Mouse (Mus musculus) liver, adult 2 months (tissue): ENCODE results near the gene Gart. TPM values are rescaled to one million over a fixed set of nuclear protein-coding genes. Genes with fewer than 3 reads are reported as not detected.
A peak's percentile ranks its signal among the peaks of the same experiment; 100 is the strongest.

Source experiments
- DNase-seq: peaks from one replicate; pipeline ENCODE4 v3.0.0-alpha.2; 2011; ENCODE audit warnings: low read depth, low spot score; ENCODE audit errors: extremely low read depth
- H3K27ac ChIP-seq: fragments of 200-500 bp; replicated peaks from 2 replicates; pipeline ENCODE4 v1.5.1; 2012; ENCODE audit warnings: low read depth, mild to moderate bottlenecking, control low read depth, inconsistent platforms, low read length; ENCODE audit not compliant: insufficient read depth
- H3K27me3 ChIP-seq: fragments of 200-500 bp; 2 replicates; pipeline ENCODE4 v1.6.1; 2012; ENCODE audit warnings: mild to moderate bottlenecking, moderate library complexity, low read length, inconsistent platforms; ENCODE audit not compliant: control insufficient read depth, insufficient read depth
- H3K36me3 ChIP-seq: fragments of 200-500 bp; 2 replicates; pipeline ENCODE4 v1.6.1; 2012; ENCODE audit warnings: low read length, inconsistent platforms; ENCODE audit not compliant: control insufficient read depth, insufficient read depth
- H3K4me1 ChIP-seq: fragments of 200-500 bp; 2 replicates; pipeline ENCODE4 v1.6.1; 2011; ENCODE audit warnings: low read length; ENCODE audit not compliant: control insufficient read depth, insufficient read depth
- H3K4me3 ChIP-seq: fragments of 200-500 bp; 2 replicates; pipeline ENCODE4 v1.5.1; 2011; ENCODE audit warnings: low read depth, mild to moderate bottlenecking, control low read depth, low read length, moderate library complexity; ENCODE audit not compliant: insufficient read depth
- H3K79me2 ChIP-seq: fragments of 200-500 bp; 2 replicates; pipeline ENCODE4 v1.6.1; 2012; ENCODE audit warnings: inconsistent platforms, mild to moderate bottlenecking, low read length, moderate library complexity; ENCODE audit not compliant: control insufficient read depth, insufficient read depth
- H3K9ac ChIP-seq: fragments of 200-500 bp; 2 replicates; pipeline ENCODE4 v1.6.1; 2012; ENCODE audit warnings: low read depth, mild to moderate bottlenecking, control low read depth, inconsistent platforms, low read length
- CTCF ChIP-seq: fragments of 200-500 bp; IDR thresholded peaks from 2 replicates; pipeline ENCODE4 v1.5.1; 2011; ENCODE audit warnings: low read depth, low read length, control low read depth
- POLR2A ChIP-seq: fragments of 200-500 bp; IDR thresholded peaks from 2 replicates; pipeline ENCODE4 v1.6.1; 2011; ENCODE audit warnings: low read length, control low read depth; ENCODE audit not compliant: insufficient read depth; ENCODE audit errors: extremely low read depth
- WGBS: fragments of 180-500 bp; shearing (Covaris S2); methylation state at CpG from one replicate; pipeline ENCODE4 v1.1.7; 2018; 5-methylcytosine and 5-hydroxymethylcytosine counted together
- polyA plus RNA-seq: library from polyadenylated mRNA; depleted of rRNA; stranded (reverse); fragments of >200 nt; gene quantifications from 2 replicates; pipeline ENCODE4 v1.2.3, GENCODE M21; 2012
- total RNA-seq: library from RNA; depleted of rRNA; stranded (reverse); fragments of >200 nt; gene quantifications from 2 replicates; pipeline ENCODE4 v1.2.3, GENCODE M21; 2014

Gene Gart
- total and polyA plus RNA-seq, 2 experiments, result 21.3 to 25.0 TPM

DNA sequence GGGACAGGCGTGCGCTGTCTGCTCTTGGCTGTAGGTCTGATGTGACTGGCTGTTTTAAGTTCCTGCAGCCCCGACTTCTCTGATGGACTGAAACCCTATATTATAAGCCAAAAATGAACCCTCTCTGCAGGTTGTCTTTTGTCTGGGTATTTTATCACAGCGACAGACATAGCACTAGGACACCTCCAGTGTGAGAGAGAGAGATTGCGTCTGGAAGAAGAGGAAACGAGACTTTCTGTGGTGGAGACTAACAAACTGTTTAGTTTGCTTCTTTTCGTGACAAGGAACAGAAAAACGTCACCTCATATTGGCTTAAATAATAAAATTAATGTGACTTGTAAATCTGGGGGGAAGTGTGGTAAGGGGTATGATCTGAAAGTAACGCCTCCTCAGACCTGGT, 45.1 kb downstream of the Gart start:
- H3K9ac ChIP-seq, result no peak overlapping the region
- no peak overlapping the region for H3K4me3 ChIP-seq
- H3K4me1 ChIP-seq, result peaks cover 3% of the 10 kb centered on the region
- H3K27me3 ChIP-seq, result no peaks in the 10 kb centered on the region; the same call in 1 of the 2 replicates
- no peak overlapping the region for H3K27ac ChIP-seq
- H3K79me2 ChIP-seq, result peaks cover 5% of the 10 kb centered on the region
- 79% methylated on average over 9 of the region's 9 CpGs for WGBS
- no peak for DNase-seq
- no peak for TF ChIP-seq CTCF
- TF ChIP-seq POLR2A, result no peak
- H3K36me3 ChIP-seq, result no peaks in the 10 kb centered on the region

- H3K4me3 ChIP-seq, result no peak overlapping the region
- H3K36me3 ChIP-seq, result no peaks in the 10 kb centered on the region
- H3K27me3 ChIP-seq, result no peaks in the 10 kb centered on the region; the same call in 1 of the 2 replicates
- peaks cover 5% of the 10 kb centered on the region for H3K79me2 ChIP-seq
- H3K4me1 ChIP-seq, result peaks cover 7% of the 10 kb centered on the region
- H3K27ac ChIP-seq, result no peak overlapping the region
- 60% methylated on average over 4 of the region's 4 CpGs for WGBS
- no peak for TF ChIP-seq POLR2A
- TF ChIP-seq CTCF, result no peak
- DNase-seq, result no peak
- no peak overlapping the region for H3K9ac ChIP-seq
These were observed 45.7 kb downstream of the Gart start for GRCm38 (mm10) chr16:91601081-91601480.

DNA sequence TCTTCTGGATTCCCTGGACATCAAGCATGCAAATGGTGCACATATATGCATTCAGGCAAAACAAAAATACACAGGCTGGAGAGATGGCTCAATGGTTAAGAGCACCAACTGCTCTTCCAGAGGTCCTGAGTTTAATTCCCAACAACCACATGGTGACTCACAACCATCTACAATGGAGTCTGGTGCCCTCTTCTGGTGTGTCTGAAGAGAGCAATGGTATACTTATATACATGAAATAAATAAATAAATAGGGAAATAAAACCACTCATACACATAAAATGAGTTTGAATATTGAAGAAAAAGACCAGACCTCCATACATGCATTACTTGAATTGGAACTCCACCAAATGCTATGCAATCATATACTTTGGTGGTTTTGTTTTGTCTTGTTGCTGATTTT, 47.5 kb downstream of the Gart start:
- H3K79me2 ChIP-seq, result peaks cover 14% of the 10 kb centered on the region
- peaks cover 7% of the 10 kb centered on the region for H3K4me1 ChIP-seq
- no peak overlapping the region for H3K27ac ChIP-seq
- no peak overlapping the region for H3K9ac ChIP-seq
- no peak for TF ChIP-seq POLR2A
- no peak for TF ChIP-seq CTCF
- H3K4me3 ChIP-seq, result no peak overlapping the region
- DNase-seq, result peak; percentile 35
- H3K27me3 ChIP-seq, result no peaks in the 10 kb centered on the region; the same call in 1 of the 2 replicates
- H3K36me3 ChIP-seq, result no peaks in the 10 kb centered on the region

GRCm38 (mm10) chr16:91597672-91598010, 49.1 kb downstream of the Gart start, which contains the start of gene Tmem50b:
Gene Tmem50b (minus strand): TSS chr16:91597800.
- Histone ChIP-seq H3K9ac (peak within 1 kb of the TSS; percentile 80), H3K4me3 (peak within 1 kb of the TSS; percentile 85), H3K27me3 (no peaks in the 10 kb centered on the region), H3K79me2 (peaks cover 19% of the 10 kb centered on the region), H3K4me1 (peaks cover 7% of the 10 kb centered on the region), H3K36me3 (no peaks in the 10 kb centered on the region), H3K27ac (peak within 1 kb of the TSS; percentile 60)
- WGBS, result under 1% methylated on average over 34 of the region's 34 CpGs
- DNase-seq, result peak; percentile 88
- TF ChIP-seq CTCF, result no peak
- TF ChIP-seq POLR2A, result no peak

DNA sequence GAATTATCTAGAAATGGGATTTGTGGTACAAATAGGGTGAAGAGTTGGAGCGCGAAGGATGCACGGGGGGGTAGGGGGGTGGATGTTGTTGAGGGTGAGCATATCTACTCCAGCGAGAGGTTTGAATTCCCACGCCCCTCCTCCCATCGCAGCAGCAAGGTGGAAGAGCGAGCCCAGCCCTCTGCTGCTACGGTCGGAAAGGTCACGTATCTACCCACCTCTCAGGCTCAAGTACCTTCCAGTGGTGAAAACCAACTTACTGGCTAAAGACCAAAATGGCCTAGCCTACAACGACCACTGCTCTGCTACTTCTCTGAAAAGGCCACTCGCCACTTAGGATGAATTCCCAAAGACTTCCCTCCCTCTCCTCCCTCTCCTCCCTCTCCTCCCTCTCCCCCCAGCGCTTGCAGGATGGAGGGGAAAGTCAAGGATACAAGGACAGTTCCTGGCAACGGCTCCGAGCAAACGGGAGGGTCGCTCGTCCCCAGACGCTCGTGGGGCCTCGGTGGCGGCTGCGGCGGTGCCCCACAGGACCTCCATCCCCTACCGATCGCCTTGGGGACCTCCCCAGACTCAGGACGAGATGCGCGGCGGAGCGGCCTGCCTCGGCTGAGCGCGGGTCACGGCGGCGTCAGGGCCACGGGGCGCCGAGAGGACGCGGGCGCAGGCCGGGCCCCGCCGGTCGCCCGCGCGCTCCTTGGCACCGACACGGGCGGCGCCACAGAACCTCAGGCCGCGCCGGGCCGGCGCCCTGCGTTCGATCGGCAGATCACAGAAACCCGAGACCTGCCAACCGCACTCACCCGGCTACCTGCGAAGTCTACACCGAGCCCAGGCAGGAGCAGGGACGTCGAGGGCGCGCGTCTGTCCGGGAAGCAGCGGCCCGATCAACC, 49.7 kb downstream of the Gart start:
- peak overlapping the region; percentile 60 for H3K27ac ChIP-seq

GRCm38 (mm10) chr16:91596397-91596778, 50.4 kb downstream of the Gart start:
- H3K79me2 ChIP-seq, result peaks cover 31% of the 10 kb centered on the region
- no peak overlapping the region for H3K4me3 ChIP-seq
- H3K27ac ChIP-seq, result no peak overlapping the region
- WGBS, result 21% methylated on average over 9 of the region's 9 CpGs
- peaks cover 7% of the 10 kb centered on the region for H3K4me1 ChIP-seq
- no peaks in the 10 kb centered on the region for H3K36me3 ChIP-seq
- no peak for TF ChIP-seq POLR2A
- TF ChIP-seq CTCF, result no peak
- H3K9ac ChIP-seq, result peak overlapping the region; percentile 80; the same call in 1 of the 2 replicates
- peak; percentile 13 for DNase-seq
- no peaks in the 10 kb centered on the region for H3K27me3 ChIP-seq

More for the DNA sequence above, 49.7 kb downstream of the Gart start:
- no peak for DNase-seq
- WGBS, result 2% methylated on average over 75 of the region's 75 CpGs
- no peaks in the 10 kb centered on the region for H3K27me3 ChIP-seq
- H3K4me1 ChIP-seq, result peaks cover 7% of the 10 kb centered on the region
- no peaks in the 10 kb centered on the region for H3K36me3 ChIP-seq
- H3K9ac ChIP-seq, result peak overlapping the region; percentile 80
- TF ChIP-seq CTCF, result no peak
- peak; percentile 47; the same call in 1 of the 2 replicates for TF ChIP-seq POLR2A
- peak overlapping the region; percentile 85 for H3K4me3 ChIP-seq
- H3K79me2 ChIP-seq, result peaks cover 25% of the 10 kb centered on the region
